Mouse (Mus musculus): ENCODE data around the gene Lcor. TPM values are rescaled to one million over a fixed set of nuclear protein-coding genes. Genes with fewer than 3 reads are reported as not detected.

The Lcor gene
- polyA plus RNA-seq, 1 experiment: 2.7 TPM

DNA sequence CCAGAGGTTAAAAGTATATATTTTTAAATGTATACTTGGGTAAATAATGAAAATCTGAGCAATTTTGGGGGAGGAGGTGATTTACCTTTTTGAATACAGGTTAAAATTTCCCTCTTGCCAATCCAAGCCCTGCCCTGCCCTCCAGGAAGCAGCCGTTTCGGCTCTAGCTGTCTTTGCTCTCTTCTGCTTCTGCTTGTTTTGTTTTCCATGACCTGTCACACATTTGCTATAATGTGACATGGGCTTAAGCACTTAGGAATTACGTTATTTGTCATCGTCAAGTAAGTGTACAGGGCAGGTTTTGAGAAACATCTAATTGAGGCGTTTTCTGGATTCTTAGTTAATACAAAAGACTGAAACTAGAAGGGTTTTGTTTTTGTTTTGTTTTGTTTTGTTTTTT lies 1.9 kb downstream of the Lcor start:
- 33% methylated on average over 5 of the region's 5 CpGs for WGBS
- no peak for DNase-seq
- no peak for TF ChIP-seq CTCF (conservative IDR thresholded peaks at IDR 0.05; ENCODE audit: insufficient read depth, insufficient read length, low read depth, low read length)
- TF ChIP-seq POLR2A (IDR thresholded peaks at IDR 0.05; ENCODE audit: low read depth, low read length): no peak
- Histone ChIP-seq H3K4me3 (ENCODE audit: insufficient read depth, low read depth, low read length) (no peak overlapping the region), H3K27me3 (replicated peaks; ENCODE audit: control insufficient read depth, insufficient read depth, low read length) (no peaks in the 10 kb centered on the region), H3K36me3 (ENCODE audit: control insufficient read depth, insufficient read depth, low read length) (no peaks in the 10 kb centered on the region), H3K4me1 (ENCODE audit: control insufficient read depth, insufficient read depth, low read length) (peaks cover 11% of the 10 kb centered on the region; the same call in 1 of the 2 replicates), H3K27ac (ENCODE audit: insufficient read depth, low read depth, low read length) (no peak overlapping the region)

DNA sequence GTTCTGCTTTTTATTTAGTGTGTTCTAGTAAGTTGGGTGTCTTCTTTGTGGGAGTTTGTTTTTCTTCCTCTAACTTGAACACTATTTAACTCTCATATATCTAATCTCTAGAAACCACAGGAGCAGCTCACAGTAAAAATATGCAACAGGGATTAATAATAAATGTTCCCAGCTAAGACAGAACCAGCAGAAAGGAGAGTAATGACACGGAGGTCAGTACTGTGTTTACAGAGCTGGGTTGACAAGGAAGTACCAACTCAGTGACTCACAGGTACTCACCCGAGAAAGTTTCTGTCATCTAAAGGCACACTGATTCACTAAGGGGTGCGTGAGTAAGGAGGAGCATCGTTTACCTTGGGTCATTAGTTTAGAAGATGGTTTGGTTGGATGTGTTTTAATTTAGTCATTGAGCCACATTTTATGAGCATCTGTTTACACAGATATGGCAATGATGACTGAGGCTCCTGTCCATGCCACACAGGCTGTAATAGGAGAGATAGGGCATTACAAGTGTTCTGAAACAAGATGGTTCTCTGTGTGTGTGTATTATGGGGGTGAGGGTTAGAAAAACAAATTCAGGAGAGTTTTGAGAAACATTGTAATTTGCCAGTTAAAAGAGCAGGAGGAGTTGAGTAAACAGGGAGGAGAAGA lies 13.1 kb downstream of the Lcor start:
- TF ChIP-seq POLR2A (IDR thresholded peaks at IDR 0.05; ENCODE audit: low read depth, low read length) (no peak), CTCF (conservative IDR thresholded peaks at IDR 0.05; ENCODE audit: insufficient read depth, insufficient read length, low read depth, low read length) (no peak)
- Histone ChIP-seq H3K36me3 (ENCODE audit: control insufficient read depth, insufficient read depth, low read length) (no peaks in the 10 kb centered on the region), H3K4me3 (ENCODE audit: insufficient read depth, low read depth, low read length) (no peak overlapping the region), H3K27me3 (replicated peaks; ENCODE audit: control insufficient read depth, insufficient read depth, low read length) (no peaks in the 10 kb centered on the region), H3K4me1 (ENCODE audit: control insufficient read depth, insufficient read depth, low read length) (peaks cover 15% of the 10 kb centered on the region), H3K27ac (ENCODE audit: insufficient read depth, low read depth, low read length) (peak overlapping the region; percentile 16; the same call in 1 of the 2 replicates)
- WGBS: 17% methylated on average over 4 of the region's 4 CpGs
- DNase-seq: no peak

- H3K36me3 ChIP-seq (ENCODE audit: control insufficient read depth, insufficient read depth, low read length): no peaks in the 10 kb centered on the region
- TF ChIP-seq CTCF (conservative IDR thresholded peaks at IDR 0.05; ENCODE audit: insufficient read depth, insufficient read length, low read depth, low read length) (no peak), POLR2A (IDR thresholded peaks at IDR 0.05; ENCODE audit: low read depth, low read length) (no peak)
- no peak overlapping the region for H3K27ac ChIP-seq (ENCODE audit: insufficient read depth, low read depth, low read length)
Measured at GRCm38 (mm10) chr19:41496058-41496457, 13.6 kb downstream of the Lcor start.

GRCm38 (mm10) chr19:41507872-41508271 lies 25.4 kb downstream of the Lcor start:
- no peaks in the 10 kb centered on the region for H3K27me3 ChIP-seq (replicated peaks; ENCODE audit: control insufficient read depth, insufficient read depth, low read length)
- WGBS: 92% methylated on average over 8 of the region's 8 CpGs
- DNase-seq: no peak
- TF ChIP-seq CTCF (conservative IDR thresholded peaks at IDR 0.05; ENCODE audit: insufficient read depth, insufficient read length, low read depth, low read length): no peak
- no peak for TF ChIP-seq POLR2A (IDR thresholded peaks at IDR 0.05; ENCODE audit: low read depth, low read length)
- no peak overlapping the region for H3K4me3 ChIP-seq (ENCODE audit: insufficient read depth, low read depth, low read length)
- H3K27ac ChIP-seq (ENCODE audit: insufficient read depth, low read depth, low read length): no peak overlapping the region
- 0 out of 2 replicates have a peak, but pooled peaks cover 4% of the 10 kb centered on the region for H3K4me1 ChIP-seq (ENCODE audit: control insufficient read depth, insufficient read depth, low read length)
- H3K36me3 ChIP-seq (ENCODE audit: control insufficient read depth, insufficient read depth, low read length): no peaks in the 10 kb centered on the region

More at GRCm38 (mm10) chr19:41496058-41496457, 13.6 kb downstream of the Lcor start:
- no peak overlapping the region for H3K4me3 ChIP-seq (ENCODE audit: insufficient read depth, low read depth, low read length)
- DNase-seq: no peak
- no peaks in the 10 kb centered on the region for H3K27me3 ChIP-seq (replicated peaks; ENCODE audit: control insufficient read depth, insufficient read depth, low read length)
- H3K4me1 ChIP-seq (ENCODE audit: control insufficient read depth, insufficient read depth, low read length): peaks cover 15% of the 10 kb centered on the region

- Histone ChIP-seq H3K27ac (ENCODE audit: insufficient read depth, low read depth, low read length) (no peak overlapping the region), H3K4me1 (ENCODE audit: control insufficient read depth, insufficient read depth, low read length) (peaks cover 11% of the 10 kb centered on the region; the same call in 1 of the 2 replicates), H3K36me3 (ENCODE audit: control insufficient read depth, insufficient read depth, low read length) (no peaks in the 10 kb centered on the region), H3K4me3 (ENCODE audit: insufficient read depth, low read depth, low read length) (no peak overlapping the region), H3K27me3 (replicated peaks; ENCODE audit: control insufficient read depth, insufficient read depth, low read length) (no peaks in the 10 kb centered on the region)
- no peak for DNase-seq
- TF ChIP-seq POLR2A (IDR thresholded peaks at IDR 0.05; ENCODE audit: low read depth, low read length) (no peak), CTCF (conservative IDR thresholded peaks at IDR 0.05; ENCODE audit: insufficient read depth, insufficient read length, low read depth, low read length) (no peak)
- WGBS: 100% methylated on average over 1 of the region's 1 CpGs
Measured at GRCm38 (mm10) chr19:41514836-41515235, 32.4 kb downstream of the Lcor start.

- Histone ChIP-seq H3K36me3 (ENCODE audit: control insufficient read depth, insufficient read depth, low read length) (no peaks in the 10 kb centered on the region), H3K27me3 (replicated peaks; ENCODE audit: control insufficient read depth, insufficient read depth, low read length) (no peaks in the 10 kb centered on the region), H3K27ac (ENCODE audit: insufficient read depth, low read depth, low read length) (no peak overlapping the region), H3K4me3 (ENCODE audit: insufficient read depth, low read depth, low read length) (no peak overlapping the region), H3K4me1 (ENCODE audit: control insufficient read depth, insufficient read depth, low read length) (peaks cover 11% of the 10 kb centered on the region; the same call in 1 of the 2 replicates)
- 86% methylated on average over 1 of the region's 1 CpGs for WGBS
- no peak for DNase-seq
- TF ChIP-seq CTCF (conservative IDR thresholded peaks at IDR 0.05; ENCODE audit: insufficient read depth, insufficient read length, low read depth, low read length): no peak
- no peak for TF ChIP-seq POLR2A (IDR thresholded peaks at IDR 0.05; ENCODE audit: low read depth, low read length)
Measured at GRCm38 (mm10) chr19:41515549-41515948, 33.1 kb downstream of the Lcor start.

- DNase-seq: no peak
- TF ChIP-seq CTCF (conservative IDR thresholded peaks at IDR 0.05; ENCODE audit: insufficient read depth, insufficient read length, low read depth, low read length) (no peak), POLR2A (IDR thresholded peaks at IDR 0.05; ENCODE audit: low read depth, low read length) (no peak)
- Histone ChIP-seq H3K4me3 (ENCODE audit: insufficient read depth, low read depth, low read length) (no peak overlapping the region), H3K27ac (ENCODE audit: insufficient read depth, low read depth, low read length) (no peak overlapping the region), H3K27me3 (replicated peaks; ENCODE audit: control insufficient read depth, insufficient read depth, low read length) (no peaks in the 10 kb centered on the region), H3K4me1 (ENCODE audit: control insufficient read depth, insufficient read depth, low read length) (peaks cover 11% of the 10 kb centered on the region; the same call in 1 of the 2 replicates), H3K36me3 (ENCODE audit: control insufficient read depth, insufficient read depth, low read length) (no peaks in the 10 kb centered on the region)
- WGBS: 81% methylated on average over 3 of the region's 3 CpGs
Measured at GRCm38 (mm10) chr19:41517006-41517405, 34.6 kb downstream of the Lcor start.
